Mouse (Mus musculus) olfactory bulb, adult 2 months (tissue): ENCODE results near the gene Rad51b.

Experiments
- CTCF ChIP-seq: fragments of 200-500 bp; IDR thresholded peaks from 2 replicates; pipeline ENCODE4 v1.5.1; 2012; ENCODE audit warnings: low read depth, mild to moderate bottlenecking, low read length, moderate library complexity; ENCODE audit not compliant: insufficient read depth
- POLR2A ChIP-seq: fragments of 200-500 bp; IDR thresholded peaks from 2 replicates; pipeline ENCODE4 v1.6.1; 2012; ENCODE audit warnings: mild to moderate bottlenecking, low read depth, low read length, moderate library complexity; ENCODE audit not compliant: insufficient read depth

DNA sequence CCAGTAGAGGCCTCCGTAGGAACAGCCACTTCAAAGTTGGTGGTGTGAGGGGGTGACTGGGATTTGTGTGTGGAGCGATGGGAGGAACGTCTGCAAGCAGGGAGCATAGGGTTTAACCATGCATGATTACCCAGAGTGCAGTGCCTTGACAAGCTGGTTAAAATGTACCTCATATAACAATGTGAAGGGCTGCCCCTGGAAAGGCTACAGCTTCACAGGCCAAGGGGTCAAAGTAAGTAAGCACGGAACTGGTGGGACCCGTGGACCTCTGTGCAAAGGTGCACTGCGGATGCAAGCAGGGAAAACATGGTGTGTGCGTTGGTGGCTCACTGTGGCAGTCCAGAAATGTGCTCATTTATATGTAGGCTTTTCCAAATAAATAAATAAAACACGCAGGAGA lies 392.2 kb downstream of the Rad51b start:
- no peak for TF ChIP-seq POLR2A
- TF ChIP-seq CTCF: no peak
